Mouse (Mus musculus): ENCODE measurements around the gene Akr1d1.
A peak's percentile ranks its signal among the peaks of the same experiment; 100 is the strongest.

Akr1d1 gene

DNA sequence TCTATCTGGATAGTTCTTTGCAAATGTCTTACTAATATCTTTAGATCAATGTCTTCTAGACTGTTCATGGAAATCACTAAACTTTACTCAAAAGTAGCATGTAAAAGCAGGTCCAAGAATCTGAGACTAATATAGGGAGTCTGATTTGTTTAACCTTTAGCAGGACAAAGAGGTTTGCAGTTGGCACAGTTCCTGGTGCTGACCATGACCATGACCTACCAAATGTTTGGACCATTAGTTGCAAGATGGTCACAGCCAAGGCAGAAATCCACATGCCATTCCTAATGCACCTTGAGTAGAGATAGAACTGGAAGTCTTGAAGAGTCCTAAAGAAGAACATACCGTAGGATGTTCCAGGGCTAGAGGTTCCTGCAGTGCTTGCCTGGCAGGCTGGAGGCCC, 37.4 kb downstream of the Akr1d1 start:
- DNase-seq (ENCODE audit: low spot score in 2 of 2), result no peak

DNA sequence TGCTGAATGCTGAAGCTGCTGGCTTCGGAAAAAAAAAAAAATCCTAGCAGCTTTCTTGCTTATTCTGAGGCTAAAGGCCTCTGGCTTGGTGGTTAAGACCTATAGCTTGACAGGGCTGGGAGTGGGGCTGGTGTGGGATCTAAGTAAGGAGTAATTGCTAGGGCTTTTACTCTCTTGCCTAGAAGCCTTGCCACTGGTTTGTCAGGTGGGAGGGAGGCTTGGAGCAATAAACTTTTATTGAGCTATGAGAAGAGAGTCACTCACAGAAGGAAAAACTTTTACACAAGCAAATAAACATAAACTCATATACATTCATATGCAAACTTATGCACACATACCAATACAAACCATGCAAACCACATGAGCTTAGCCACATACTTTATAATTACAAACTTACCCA, 42.0 kb downstream of the Akr1d1 start:
- DNase-seq (ENCODE audit: low spot score in 2 of 2), result no peak

- DNase-seq (ENCODE audit: low spot score in 2 of 2), result no peak
These were observed 43.0 kb downstream of the Akr1d1 start for GRCm38 (mm10) chr6:37572935-37573334.

DNA sequence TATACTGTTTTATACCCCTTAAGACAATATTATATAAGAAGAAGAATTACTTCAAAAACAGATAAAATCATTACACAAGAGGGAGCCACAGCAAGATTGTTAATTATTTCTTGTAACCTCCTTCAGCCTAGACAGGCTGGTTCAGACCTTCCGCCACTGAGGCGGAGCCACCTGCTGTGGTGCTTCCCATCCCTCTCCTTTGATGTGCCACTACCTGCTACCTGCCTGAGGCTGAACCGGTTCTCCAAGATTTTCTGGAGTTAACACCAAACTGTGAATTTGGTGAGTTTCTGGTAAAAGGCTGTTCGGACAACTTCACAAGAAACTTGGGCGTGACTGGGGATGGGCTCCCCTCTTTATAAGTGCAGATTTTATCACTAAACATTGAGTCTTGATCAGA, 50.5 kb downstream of the Akr1d1 start:
- DNase-seq (ENCODE audit: low spot score in 2 of 2), result no peak

DNA sequence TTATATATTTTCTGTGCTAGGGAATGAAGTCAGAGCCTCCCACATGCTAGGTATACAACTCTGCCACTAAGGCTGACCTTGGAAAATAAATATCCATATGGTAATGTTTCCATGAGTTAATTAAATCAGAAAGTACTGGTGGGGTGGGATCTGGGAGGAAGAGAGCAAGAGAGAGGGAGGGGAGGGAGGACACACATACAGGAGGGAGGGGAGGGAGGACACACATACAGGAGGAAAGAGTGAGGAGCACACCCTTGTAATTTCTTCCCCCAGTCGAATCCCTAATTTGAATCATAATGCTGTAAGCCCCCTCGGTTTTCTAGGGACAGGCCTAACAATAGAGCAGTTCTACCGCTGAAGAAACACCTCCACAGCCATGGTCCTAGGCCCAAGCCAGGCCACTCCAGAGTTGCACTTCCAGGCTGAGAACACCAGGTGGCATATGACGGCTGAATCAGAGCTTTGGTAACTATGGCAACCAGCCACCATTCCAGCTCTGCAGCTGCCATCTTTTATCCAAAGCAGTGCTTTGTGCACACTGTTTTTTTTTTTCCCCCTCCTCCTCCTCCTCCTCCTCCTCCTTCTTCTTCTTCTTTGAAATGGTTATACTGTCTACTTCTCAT, 59.5 kb downstream of the Akr1d1 start:
- peak in 1 of 2 experiments; percentile 26 for DNase-seq (ENCODE audit: low spot score in 2 of 2)

GRCm38 (mm10) chr6:37590800-37591199, 60.8 kb downstream of the Akr1d1 start:
- no peak for DNase-seq (ENCODE audit: low spot score in 2 of 2)

- peak in 1 of 2 experiments; percentile 42 for DNase-seq (ENCODE audit: low spot score in 2 of 2)
These were observed 62.4 kb downstream of the Akr1d1 start for GRCm38 (mm10) chr6:37592101-37593032.

GRCm38 (mm10) chr6:37593033-37593374, 63.0 kb downstream of the Akr1d1 start:
- no peak for DNase-seq (ENCODE audit: low spot score in 2 of 2)

- DNase-seq (ENCODE audit: low spot score in 2 of 2), result no peak
These were observed 63.6 kb downstream of the Akr1d1 start for GRCm38 (mm10) chr6:37593551-37594089.

DNA sequence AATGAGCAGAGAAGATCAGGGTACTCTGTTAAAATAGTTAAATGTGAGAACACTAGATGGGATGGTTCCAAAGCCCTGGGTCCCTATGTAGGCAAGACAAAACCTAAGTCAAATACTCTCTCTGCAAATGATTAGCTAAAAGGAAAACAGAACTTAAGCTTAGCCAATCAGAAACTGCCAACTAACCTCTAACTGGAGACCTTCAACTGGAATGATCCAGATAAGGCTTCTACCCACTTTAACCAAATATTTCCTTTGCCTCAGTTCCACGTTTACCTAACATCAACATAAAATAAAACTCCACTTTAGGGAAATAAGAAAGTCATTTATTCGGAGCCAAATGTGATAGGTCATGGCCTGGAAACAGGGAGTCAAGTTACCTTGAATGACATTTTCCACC, 67.1 kb downstream of the Akr1d1 start:
- no peak for DNase-seq (ENCODE audit: low spot score in 2 of 2)

GRCm38 (mm10) chr6:37598033-37598432, 68.1 kb downstream of the Akr1d1 start:
- DNase-seq (ENCODE audit: low spot score in 2 of 2), result no peak

DNA sequence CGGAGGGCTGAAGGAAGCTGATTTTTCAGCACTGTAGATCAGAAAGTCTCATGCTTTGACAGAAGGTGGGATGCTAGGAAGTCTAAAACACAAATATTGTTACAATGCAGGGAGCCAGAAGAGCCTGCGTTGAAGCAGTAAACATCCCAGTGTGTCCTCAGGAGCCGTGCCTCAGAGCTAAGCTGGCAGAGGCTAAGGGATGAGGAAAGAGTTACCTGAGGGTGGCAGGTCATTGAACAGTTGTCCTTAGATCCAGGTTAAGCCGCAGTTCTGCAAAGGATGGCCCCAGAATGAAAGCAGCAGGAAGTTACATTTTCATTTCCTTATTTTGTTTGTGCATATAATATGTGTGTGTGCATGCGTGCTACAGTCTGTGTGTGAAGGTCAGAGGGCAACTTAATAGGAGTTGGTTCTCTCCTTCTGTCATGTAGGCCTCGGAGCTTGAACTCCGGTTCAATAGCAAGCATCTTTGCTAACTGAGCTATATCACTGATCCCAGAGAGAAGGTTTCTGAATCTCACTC, 71.1 kb downstream of the Akr1d1 start:
- no peak for DNase-seq (ENCODE audit: low spot score in 2 of 2)

- DNase-seq (ENCODE audit: low spot score in 2 of 2), result no peak
These were observed 73.1 kb downstream of the Akr1d1 start for GRCm38 (mm10) chr6:37602857-37603765.

DNA sequence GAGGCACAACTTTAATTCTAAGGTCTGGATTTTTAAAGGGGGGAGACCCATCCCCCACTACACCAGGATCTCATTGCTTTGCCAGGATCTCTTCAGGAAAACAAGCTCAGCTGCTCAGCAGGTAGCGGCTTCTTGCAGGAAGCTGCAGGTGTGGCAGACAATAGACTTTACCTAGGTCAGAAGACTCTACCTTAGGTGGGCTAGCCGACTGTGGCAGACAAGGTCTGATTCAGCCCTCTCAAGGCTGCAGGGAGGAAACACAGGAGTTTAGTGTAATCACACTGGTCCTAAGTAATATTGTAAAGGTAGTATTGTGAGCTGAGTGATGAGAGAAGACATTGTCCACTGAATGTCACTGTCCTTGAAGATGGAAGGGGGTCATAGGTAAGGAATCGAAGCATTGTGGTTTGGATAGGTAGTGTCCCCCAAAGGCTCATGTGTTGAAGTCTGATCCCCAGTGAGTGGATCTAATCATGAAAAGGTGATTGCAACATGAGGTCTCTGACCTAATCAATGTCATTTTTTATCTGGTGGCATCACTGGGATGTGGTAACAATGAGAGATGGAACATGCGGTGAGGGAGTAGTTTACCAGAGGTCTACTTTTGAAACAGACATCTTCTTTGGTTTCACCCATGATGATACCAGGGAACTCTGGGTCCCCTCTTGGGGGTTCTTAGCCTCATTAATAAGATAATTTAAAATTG, 74.4 kb downstream of the Akr1d1 start:
- DNase-seq (ENCODE audit: low spot score in 2 of 2), result no peak

DNA sequence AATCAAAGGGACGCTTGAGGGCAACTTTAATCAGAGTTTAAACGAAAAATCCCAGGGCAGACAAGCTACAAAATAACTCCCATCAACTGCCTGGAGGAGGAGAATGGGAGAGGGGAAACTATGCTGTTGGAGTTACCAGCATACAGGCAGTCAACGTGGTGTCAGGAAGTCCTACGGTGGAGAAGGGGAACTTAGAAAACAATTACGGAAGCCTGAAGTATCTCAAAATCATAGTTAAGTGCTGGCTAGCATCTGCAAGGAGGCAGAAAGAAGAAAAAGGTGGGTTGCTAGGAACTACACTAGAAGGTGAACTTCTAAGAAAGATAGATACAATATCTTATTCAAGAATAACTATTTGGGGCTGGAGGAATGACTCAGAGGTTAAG, 74.9 kb downstream of the Akr1d1 start:
- DNase-seq (ENCODE audit: low spot score in 2 of 2), result no peak

DNA sequence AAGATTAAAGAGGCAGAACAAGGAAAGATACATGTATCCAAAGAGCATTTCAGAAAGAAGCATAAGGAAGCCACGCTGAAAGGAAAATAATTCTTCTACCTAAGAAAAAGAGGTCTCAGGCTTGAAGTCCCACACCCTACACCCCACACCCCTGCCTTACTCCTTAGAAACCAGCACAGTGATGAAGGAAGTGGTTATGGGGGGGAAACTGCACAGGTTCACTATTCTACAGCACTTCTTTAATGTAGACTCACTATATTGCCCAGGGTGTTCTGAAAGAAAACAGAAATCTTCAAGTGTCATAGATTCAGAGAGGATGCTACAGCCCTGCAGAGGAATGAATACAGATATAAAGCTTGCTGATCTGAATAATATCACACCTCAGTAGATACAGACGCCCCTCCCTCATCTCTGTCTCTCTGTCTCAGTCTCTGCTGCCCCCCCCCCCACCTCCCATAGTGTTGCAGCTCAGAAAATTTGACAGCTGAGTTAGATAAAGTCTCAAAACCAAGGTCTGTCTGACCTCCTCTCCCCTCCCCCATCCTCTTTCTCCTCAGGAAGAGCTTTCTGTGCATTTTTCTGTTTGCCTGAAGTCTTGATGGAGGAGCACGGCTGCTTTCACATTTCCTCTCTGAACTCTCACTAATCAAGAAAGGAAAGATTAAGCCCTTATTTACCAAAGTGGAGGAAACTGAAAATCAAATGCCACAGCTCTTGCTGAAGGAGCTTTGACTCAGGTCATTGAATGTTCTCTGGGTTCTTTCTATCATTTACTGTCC, 77.7 kb downstream of the Akr1d1 start:
- no peak for DNase-seq (ENCODE audit: low spot score in 2 of 2)

DNA sequence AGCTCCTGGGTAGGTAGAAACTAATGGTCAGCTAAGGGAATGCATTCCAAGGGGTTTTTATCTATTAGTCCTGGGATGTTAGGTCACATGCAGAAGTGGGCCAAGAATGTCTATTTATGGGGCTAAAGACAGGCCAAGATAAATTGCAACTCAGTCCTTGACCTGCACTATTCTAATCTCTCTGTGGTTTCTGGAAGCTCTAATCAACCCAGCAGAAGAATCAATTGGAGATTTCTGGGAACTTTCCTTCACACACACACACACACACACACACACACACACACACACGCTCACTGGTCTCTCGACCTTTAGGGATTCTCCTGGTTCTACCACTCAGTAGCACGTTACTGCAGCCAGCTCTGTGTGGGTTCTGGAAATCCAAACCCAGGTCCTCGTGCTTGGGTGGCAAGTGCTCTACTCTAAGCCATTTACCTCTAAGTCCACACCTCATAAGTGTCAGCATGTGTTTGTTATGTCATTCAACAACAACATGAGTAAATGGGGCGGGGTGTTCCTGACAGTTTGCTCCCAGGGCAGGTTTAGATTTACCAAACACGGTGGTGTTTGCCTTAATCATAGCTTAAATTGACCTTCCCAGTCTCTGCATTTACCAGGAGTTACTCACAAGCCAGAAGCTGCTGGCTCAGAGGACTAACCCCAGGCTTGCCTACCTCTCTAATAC, 82.8 kb downstream of the Akr1d1 start:
- no peak for DNase-seq (ENCODE audit: low spot score in 2 of 2)

DNA sequence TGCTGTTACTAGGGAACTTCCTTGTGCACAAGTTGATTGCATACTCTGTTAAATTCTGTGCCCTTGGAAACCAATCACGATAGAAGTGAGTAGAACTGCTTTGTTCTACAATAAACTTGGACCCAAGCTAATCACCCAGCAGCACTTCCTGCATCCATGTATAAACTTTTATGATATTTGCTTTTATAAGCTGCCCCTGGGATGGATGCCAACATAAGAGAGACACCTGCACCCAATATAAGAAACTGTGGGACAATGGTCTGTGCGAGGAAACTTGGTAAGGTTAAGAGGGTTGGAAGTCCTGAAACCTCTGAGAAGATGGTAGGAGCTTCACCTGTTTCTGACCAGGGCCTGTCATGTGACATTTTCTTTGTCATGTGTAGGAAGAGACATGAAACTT, 85.5 kb downstream of the Akr1d1 start:
- DNase-seq (ENCODE audit: low spot score in 2 of 2), result no peak

- DNase-seq (ENCODE audit: low spot score in 2 of 2), result no peak
These were observed 86.2 kb downstream of the Akr1d1 start for GRCm38 (mm10) chr6:37616136-37616535.
